Mouse (Mus musculus) testis, postnatal 10 days (tissue): ENCODE results near the gene Cyp3a11.
"Not testable (repeated sequence)": the region's sequence is repeated elsewhere in the genome, so short reads cannot be mapped to it uniquely, and the experiment has no call there.

Experiments
- DNase-seq: peaks from one replicate; pipeline ENCODE4 v3.0.0; 2021; ENCODE audit warnings: low spot score

Gene Cyp3a11

GRCm38 (mm10) chr5:145879688-145880087, at the start of gene Cyp3a11:
Gene Cyp3a11 (minus strand): TSS chr5:145879964.
- no peak for DNase-seq

GRCm38 (mm10) chr5:145912912-145913311, 33.1 kb upstream of the Cyp3a11 start:
- DNase-seq: no peak

- DNase-seq: no peak
Observed at GRCm38 (mm10) chr5:145911781-145912180, 32.0 kb upstream of the Cyp3a11 start.

- DNase-seq: not testable (repeated sequence)
Observed at GRCm38 (mm10) chr5:145906937-145907336, 27.2 kb upstream of the Cyp3a11 start.

- no peak for DNase-seq
Observed at GRCm38 (mm10) chr5:145904535-145904934, 24.8 kb upstream of the Cyp3a11 start.

- no peak for DNase-seq
Observed at GRCm38 (mm10) chr5:145903349-145903748, 23.6 kb upstream of the Cyp3a11 start.

- DNase-seq: no peak
Observed at GRCm38 (mm10) chr5:145900436-145900990, 20.7 kb upstream of the Cyp3a11 start.

- no peak for DNase-seq
Observed at GRCm38 (mm10) chr5:145897271-145897670, 17.5 kb upstream of the Cyp3a11 start.

- no peak for DNase-seq
Observed at GRCm38 (mm10) chr5:145881207-145881606, 1.4 kb upstream of the Cyp3a11 start.

- not testable (repeated sequence) for DNase-seq
Observed at GRCm38 (mm10) chr5:145867433-145867832, 12.3 kb downstream of the Cyp3a11 start.

GRCm38 (mm10) chr5:145805796-145806195, 74.0 kb downstream of the Cyp3a11 start, which contains the start of gene Cyp3a44:
Gene Cyp3a44 (minus strand): TSS chr5:145805874.
- not testable (repeated sequence) for DNase-seq
